Mouse (Mus musculus): Measurements from ENCODE around the gene Nyap2. TPM values are rescaled to one million over a fixed set of nuclear protein-coding genes. Genes with fewer than 3 reads are reported as not detected.

Nyap2 gene
- polyA plus RNA-seq, 1 experiment from 2014 or later = 1.4 TPM

DNA sequence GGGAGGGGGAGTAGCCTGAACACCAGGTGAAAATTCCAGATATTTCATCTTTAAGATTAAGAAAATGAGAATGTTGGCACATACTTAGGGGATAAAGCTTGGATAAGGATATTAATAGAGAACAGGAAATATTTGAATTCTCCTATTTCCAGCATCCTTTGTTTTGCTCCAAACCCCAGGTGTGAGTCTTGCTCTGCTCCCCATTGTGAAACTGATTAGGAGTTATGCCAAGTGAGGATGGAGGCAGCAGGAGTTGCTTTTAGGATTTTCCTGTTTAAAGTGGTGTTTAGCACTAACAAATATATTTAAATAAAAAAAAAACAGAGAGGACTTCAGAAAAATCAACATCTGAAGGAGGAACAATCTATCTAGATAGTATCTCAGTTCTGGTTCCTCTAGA is 68.8 kb downstream of the Nyap2 start:
- DNase-seq (ENCODE audit: low spot score) (peak; percentile 18), ATAC-seq (ENCODE audit: low read depth) (no peak)
- H3K9me3 ChIP-seq (ENCODE audit: control insufficient read depth, low read length) = no peaks in the 10 kb centered on the region
- no peak overlapping the region for H3K27ac ChIP-seq (replicated peaks; ENCODE audit: low read depth, low read length)
- no peak overlapping the region for H3K9ac ChIP-seq (ENCODE audit: low read depth, low read length)
- H3K4me2 ChIP-seq (ENCODE audit: low read depth, low read length) = no peak overlapping the region
- no peaks in the 10 kb centered on the region for H3K36me3 ChIP-seq (ENCODE audit: control insufficient read depth, insufficient read depth, low read length)
- H3K4me3 ChIP-seq (ENCODE audit: low read depth, low read length) = no peak overlapping the region
- H3K27me3 ChIP-seq (replicated peaks; ENCODE audit: control insufficient read depth, insufficient read depth, low read length) = no peaks in the 10 kb centered on the region
- H3K4me1 ChIP-seq (ENCODE audit: control insufficient read depth, insufficient read depth, low read length) = no peaks in the 10 kb centered on the region

DNA sequence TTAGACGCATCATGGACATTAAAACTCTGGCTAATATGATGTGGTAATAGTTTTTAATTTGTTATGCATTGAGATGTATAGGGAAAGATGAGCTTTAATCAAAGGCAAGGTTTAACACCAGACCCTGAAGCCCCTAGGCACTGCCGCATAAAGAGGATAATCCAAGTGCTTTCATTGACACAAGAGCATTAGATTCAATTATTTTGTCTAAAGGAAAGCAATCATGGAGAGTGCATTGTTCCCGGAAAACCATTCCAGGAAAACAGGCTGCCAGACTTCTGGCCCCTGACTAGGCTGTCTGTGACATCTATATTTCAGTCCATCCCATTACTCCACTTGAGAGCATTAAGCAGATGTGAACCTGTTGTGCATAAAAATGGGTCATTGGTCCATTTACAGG is 92.5 kb downstream of the Nyap2 start:
- Histone ChIP-seq H3K4me3 (ENCODE audit: low read depth, low read length) (no peak overlapping the region), H3K27ac (replicated peaks; ENCODE audit: low read depth, low read length) (no peak overlapping the region), H3K27me3 (replicated peaks; ENCODE audit: control insufficient read depth, insufficient read depth, low read length) (no peaks in the 10 kb centered on the region), H3K36me3 (ENCODE audit: control insufficient read depth, insufficient read depth, low read length) (no peaks in the 10 kb centered on the region), H3K4me2 (ENCODE audit: low read depth, low read length) (no peak overlapping the region), H3K4me1 (ENCODE audit: control insufficient read depth, insufficient read depth, low read length) (no peaks in the 10 kb centered on the region), H3K9me3 (ENCODE audit: control insufficient read depth, low read length) (no peaks in the 10 kb centered on the region), H3K9ac (ENCODE audit: low read depth, low read length) (no peak overlapping the region)
- no peak for DNase-seq (ENCODE audit: low spot score)
- ATAC-seq (ENCODE audit: low read depth) = no peak
- 61% methylated on average over 3 of the region's 3 CpGs for WGBS

DNA sequence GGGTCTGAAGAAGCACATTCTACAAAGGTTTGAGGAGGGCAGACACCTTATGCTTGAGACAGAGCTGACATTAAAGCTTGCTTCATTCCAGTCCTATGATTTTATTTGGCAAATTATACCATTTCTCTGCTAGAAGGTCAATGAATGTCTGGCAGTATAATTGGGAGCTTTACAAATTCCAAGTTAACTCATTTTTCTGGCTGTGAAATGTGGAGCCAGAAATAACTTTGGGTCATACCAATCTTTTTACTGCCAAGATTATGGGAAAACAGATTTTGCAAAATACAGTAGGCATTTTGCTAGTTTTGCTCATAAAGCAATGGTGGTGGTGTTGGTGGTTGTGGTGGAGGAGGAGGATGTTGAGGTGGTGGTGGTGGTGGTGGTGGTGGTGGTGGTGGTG is 96.0 kb downstream of the Nyap2 start:
- H3K27ac ChIP-seq (replicated peaks; ENCODE audit: low read depth, low read length) = no peak overlapping the region
- no peak overlapping the region for H3K9ac ChIP-seq (ENCODE audit: low read depth, low read length)
- H3K27me3 ChIP-seq (replicated peaks; ENCODE audit: control insufficient read depth, insufficient read depth, low read length) = no peaks in the 10 kb centered on the region
- DNase-seq (ENCODE audit: low spot score) = peak; percentile 5
- no peak for ATAC-seq (ENCODE audit: low read depth)
- no peaks in the 10 kb centered on the region for H3K4me1 ChIP-seq (ENCODE audit: control insufficient read depth, insufficient read depth, low read length)
- H3K36me3 ChIP-seq (ENCODE audit: control insufficient read depth, insufficient read depth, low read length) = no peaks in the 10 kb centered on the region
- H3K4me3 ChIP-seq (ENCODE audit: low read depth, low read length) = no peak overlapping the region
- H3K4me2 ChIP-seq (ENCODE audit: low read depth, low read length) = no peak overlapping the region
- no peaks in the 10 kb centered on the region for H3K9me3 ChIP-seq (ENCODE audit: control insufficient read depth, low read length)

DNA sequence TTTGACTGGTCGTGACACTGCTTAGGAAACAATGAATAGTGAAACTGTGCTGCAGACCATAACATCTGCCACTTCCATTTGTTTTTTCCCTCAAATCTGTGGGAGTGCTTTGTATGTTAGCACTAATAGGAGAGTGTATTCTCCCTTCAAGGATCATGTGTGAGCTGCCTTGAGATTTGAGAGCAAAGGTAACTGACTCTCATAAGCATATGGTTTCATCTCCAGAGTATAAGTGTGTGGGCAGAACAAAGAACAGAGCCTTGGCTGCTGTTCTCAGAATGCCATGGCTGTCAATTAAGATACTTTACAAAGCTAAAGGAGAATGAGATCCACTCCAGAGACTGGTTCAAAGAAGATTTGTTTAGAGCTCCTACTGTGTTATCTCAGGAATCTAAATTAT is 96.6 kb downstream of the Nyap2 start:
- ATAC-seq (ENCODE audit: low read depth) (peak; percentile 30; the same call in 1 of the 2 replicates), DNase-seq (ENCODE audit: low spot score) (peak; percentile 10)
- H3K27me3 ChIP-seq (replicated peaks; ENCODE audit: control insufficient read depth, insufficient read depth, low read length) = no peaks in the 10 kb centered on the region
- no peak overlapping the region for H3K27ac ChIP-seq (replicated peaks; ENCODE audit: low read depth, low read length)
- no peaks in the 10 kb centered on the region for H3K4me1 ChIP-seq (ENCODE audit: control insufficient read depth, insufficient read depth, low read length)
- H3K9me3 ChIP-seq (ENCODE audit: control insufficient read depth, low read length) = no peaks in the 10 kb centered on the region
- no peak overlapping the region for H3K4me3 ChIP-seq (ENCODE audit: low read depth, low read length)
- no peaks in the 10 kb centered on the region for H3K36me3 ChIP-seq (ENCODE audit: control insufficient read depth, insufficient read depth, low read length)
- 79% methylated on average over 1 of the region's 1 CpGs for WGBS
- H3K4me2 ChIP-seq (ENCODE audit: low read depth, low read length) = no peak overlapping the region
- H3K9ac ChIP-seq (ENCODE audit: low read depth, low read length) = no peak overlapping the region

DNA sequence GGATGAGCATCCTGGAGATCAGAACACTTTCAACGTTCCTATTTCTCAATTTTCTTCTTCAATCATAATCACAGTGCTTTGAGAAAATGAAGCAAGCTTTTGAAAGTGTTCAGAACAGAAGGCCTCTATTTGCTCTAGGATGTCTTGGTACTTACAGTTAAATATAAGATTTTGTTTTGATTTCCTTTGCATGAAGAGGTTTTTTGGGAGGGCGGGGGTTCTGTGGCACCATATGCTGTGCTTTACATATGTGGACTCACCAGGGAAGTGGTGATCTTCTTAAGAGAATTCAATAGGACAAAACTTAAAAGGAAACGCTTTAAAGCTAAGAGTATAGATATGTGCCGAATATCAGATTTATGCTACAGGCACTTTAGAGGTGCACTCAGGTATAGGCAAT is 103.0 kb downstream of the Nyap2 start:
- Histone ChIP-seq H3K9ac (ENCODE audit: low read depth, low read length) (no peak overlapping the region), H3K9me3 (ENCODE audit: control insufficient read depth, low read length) (no peaks in the 10 kb centered on the region), H3K4me1 (ENCODE audit: control insufficient read depth, insufficient read depth, low read length) (no peaks in the 10 kb centered on the region), H3K4me3 (ENCODE audit: low read depth, low read length) (no peak overlapping the region), H3K36me3 (ENCODE audit: control insufficient read depth, insufficient read depth, low read length) (no peaks in the 10 kb centered on the region), H3K27me3 (replicated peaks; ENCODE audit: control insufficient read depth, insufficient read depth, low read length) (no peaks in the 10 kb centered on the region), H3K27ac (replicated peaks; ENCODE audit: low read depth, low read length) (no peak overlapping the region), H3K4me2 (ENCODE audit: low read depth, low read length) (no peak overlapping the region)
- ATAC-seq (ENCODE audit: low read depth) (no peak), DNase-seq (ENCODE audit: low spot score) (no peak)
- 87% methylated on average over 4 of the region's 4 CpGs for WGBS

DNA sequence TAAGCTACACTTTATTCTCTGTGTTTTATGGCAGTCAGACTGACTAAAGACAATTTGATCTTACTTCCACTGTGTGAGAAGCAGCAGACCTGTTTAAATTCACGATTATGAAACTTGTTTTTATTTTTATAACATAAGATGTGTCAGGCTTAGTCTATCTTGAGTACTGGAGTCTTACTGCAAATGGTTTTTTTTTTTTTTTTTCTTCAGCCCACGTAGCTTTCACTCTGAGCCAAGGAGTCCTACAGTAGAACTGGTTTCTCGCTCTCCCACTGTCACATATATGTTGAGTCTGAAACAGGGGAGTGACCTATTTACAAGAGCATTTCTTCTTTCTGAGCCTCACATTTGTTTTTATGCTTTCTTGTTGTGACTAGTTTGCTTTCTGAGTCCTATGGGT is 103.9 kb downstream of the Nyap2 start:
- WGBS = 71% methylated on average over 3 of the region's 3 CpGs
- H3K27ac ChIP-seq (replicated peaks; ENCODE audit: low read depth, low read length) = no peak overlapping the region
- ATAC-seq (ENCODE audit: low read depth) (no peak), DNase-seq (ENCODE audit: low spot score) (no peak)
- H3K27me3 ChIP-seq (replicated peaks; ENCODE audit: control insufficient read depth, insufficient read depth, low read length) = no peaks in the 10 kb centered on the region
- no peak overlapping the region for H3K4me3 ChIP-seq (ENCODE audit: low read depth, low read length)
- H3K36me3 ChIP-seq (ENCODE audit: control insufficient read depth, insufficient read depth, low read length) = no peaks in the 10 kb centered on the region
- no peak overlapping the region for H3K9ac ChIP-seq (ENCODE audit: low read depth, low read length)
- H3K4me1 ChIP-seq (ENCODE audit: control insufficient read depth, insufficient read depth, low read length) = no peaks in the 10 kb centered on the region
- no peak overlapping the region for H3K4me2 ChIP-seq (ENCODE audit: low read depth, low read length)
- H3K9me3 ChIP-seq (ENCODE audit: control insufficient read depth, low read length) = no peaks in the 10 kb centered on the region

DNA sequence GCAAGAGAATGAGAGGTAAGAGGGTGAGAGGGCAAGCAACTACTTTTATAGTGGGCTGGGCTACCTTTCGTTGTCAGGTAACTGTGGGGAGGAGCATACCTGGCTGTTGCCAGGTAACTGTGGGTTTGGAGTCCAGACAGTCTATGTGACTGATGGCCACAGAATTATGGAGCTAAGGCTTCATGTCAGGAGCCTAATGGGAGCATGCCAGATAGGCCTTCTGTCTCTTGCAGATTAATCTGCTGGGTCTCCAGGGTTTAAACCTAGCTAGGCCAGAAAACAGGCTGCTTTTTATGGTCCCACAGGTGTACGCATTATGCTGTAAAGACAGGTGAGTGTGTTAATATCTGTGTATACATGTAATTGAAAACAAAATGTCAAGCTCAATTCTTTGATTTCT is 132.8 kb downstream of the Nyap2 start:
- Histone ChIP-seq H3K27me3 (replicated peaks; ENCODE audit: control insufficient read depth, insufficient read depth, low read length) (no peaks in the 10 kb centered on the region), H3K4me3 (ENCODE audit: low read depth, low read length) (no peak overlapping the region), H3K9me3 (ENCODE audit: control insufficient read depth, low read length) (no peaks in the 10 kb centered on the region), H3K36me3 (ENCODE audit: control insufficient read depth, insufficient read depth, low read length) (no peaks in the 10 kb centered on the region), H3K9ac (ENCODE audit: low read depth, low read length) (no peak overlapping the region), H3K27ac (replicated peaks; ENCODE audit: low read depth, low read length) (no peak overlapping the region), H3K4me2 (ENCODE audit: low read depth, low read length) (no peak overlapping the region), H3K4me1 (ENCODE audit: control insufficient read depth, insufficient read depth, low read length) (no peaks in the 10 kb centered on the region; the same call in 1 of the 2 replicates)
- no peak for DNase-seq (ENCODE audit: low spot score)
- 86% methylated on average over 2 of the region's 2 CpGs for WGBS
- ATAC-seq (ENCODE audit: low read depth) = no peak

DNA sequence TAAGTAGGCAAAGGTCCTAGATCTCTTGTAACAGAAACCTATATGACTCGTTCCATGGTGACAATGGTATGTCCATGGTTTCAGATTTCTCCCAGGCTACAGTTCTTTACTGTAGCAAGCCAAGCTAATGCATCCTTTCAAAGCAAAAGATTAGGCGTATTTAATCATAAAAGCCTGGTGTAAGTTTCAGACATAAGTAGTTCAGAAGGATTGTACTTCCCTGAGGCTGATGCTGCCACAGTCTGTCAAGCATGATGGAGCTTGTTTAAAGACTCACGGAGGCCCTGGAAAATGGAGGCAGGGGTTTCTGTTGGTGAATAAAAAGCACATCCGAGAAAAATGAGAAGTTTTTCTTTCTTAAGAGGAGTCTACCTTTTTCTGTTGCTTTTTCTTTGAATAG is 134.7 kb downstream of the Nyap2 start:
- no peaks in the 10 kb centered on the region; the same call in 1 of the 2 replicates for H3K4me1 ChIP-seq (ENCODE audit: control insufficient read depth, insufficient read depth, low read length)
- no peak overlapping the region for H3K4me2 ChIP-seq (ENCODE audit: low read depth, low read length)
- no peaks in the 10 kb centered on the region for H3K27me3 ChIP-seq (replicated peaks; ENCODE audit: control insufficient read depth, insufficient read depth, low read length)
- 42% methylated on average over 4 of the region's 4 CpGs for WGBS
- no peaks in the 10 kb centered on the region for H3K9me3 ChIP-seq (ENCODE audit: control insufficient read depth, low read length)
- DNase-seq (ENCODE audit: low spot score) (peak; percentile 61), ATAC-seq (ENCODE audit: low read depth) (peak; percentile 67; the same call in 1 of the 2 replicates)
- H3K4me3 ChIP-seq (ENCODE audit: low read depth, low read length) = no peak overlapping the region
- no peaks in the 10 kb centered on the region for H3K36me3 ChIP-seq (ENCODE audit: control insufficient read depth, insufficient read depth, low read length)
- H3K27ac ChIP-seq (replicated peaks; ENCODE audit: low read depth, low read length) = no peak overlapping the region
- no peak overlapping the region for H3K9ac ChIP-seq (ENCODE audit: low read depth, low read length)

DNA sequence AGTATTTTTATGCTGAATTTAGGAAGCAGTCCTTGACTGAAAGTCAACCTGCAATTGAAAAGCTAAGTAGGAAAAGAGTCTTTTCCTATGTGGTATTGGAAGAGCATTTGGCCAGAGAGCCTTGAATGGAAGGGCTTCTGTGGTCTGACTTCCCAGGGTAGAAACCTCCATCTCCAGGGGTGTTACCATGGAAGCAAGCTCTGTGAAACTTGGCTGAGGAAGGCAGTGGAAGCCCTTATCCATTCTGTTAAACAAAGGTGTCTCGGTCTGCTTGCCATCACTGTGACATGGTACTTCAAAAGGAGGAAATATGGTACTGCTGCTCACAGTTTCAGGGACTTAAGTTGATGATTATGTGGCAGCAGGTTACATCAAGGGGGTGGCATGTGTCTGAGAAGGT is 143.0 kb downstream of the Nyap2 start:
- no peak for DNase-seq (ENCODE audit: low spot score)
- Histone ChIP-seq H3K4me1 (ENCODE audit: control insufficient read depth, insufficient read depth, low read length) (no peaks in the 10 kb centered on the region), H3K27me3 (replicated peaks; ENCODE audit: control insufficient read depth, insufficient read depth, low read length) (no peaks in the 10 kb centered on the region)

More for the DNA sequence above, 143.0 kb downstream of the Nyap2 start:
- no peak overlapping the region for H3K9ac ChIP-seq (ENCODE audit: low read depth, low read length)
- no peaks in the 10 kb centered on the region for H3K36me3 ChIP-seq (ENCODE audit: control insufficient read depth, insufficient read depth, low read length)
- ATAC-seq (ENCODE audit: low read depth) = no peak
- no peaks in the 10 kb centered on the region for H3K9me3 ChIP-seq (ENCODE audit: control insufficient read depth, low read length)
- no peak overlapping the region for H3K27ac ChIP-seq (replicated peaks; ENCODE audit: low read depth, low read length)
- H3K4me2 ChIP-seq (ENCODE audit: low read depth, low read length) = no peak overlapping the region
- H3K4me3 ChIP-seq (ENCODE audit: low read depth, low read length) = no peak overlapping the region
- WGBS = 62% methylated on average over 1 of the region's 1 CpGs
